Mouse (Mus musculus) WW6 (cell line): ENCODE data around the gene Nptx2.

Experiments
- DNase-seq: peaks from one replicate; pipeline ENCODE4 v3.0.0-alpha.2; 2013; ENCODE audit warnings: low read depth, low spot score

Nptx2 gene

GRCm38 (mm10) chr5:144585100-144585499 is 39.4 kb downstream of the Nptx2 start:
- no peak for DNase-seq

- no peak for DNase-seq
Measured at GRCm38 (mm10) chr5:144591248-144591880, 45.7 kb downstream of the Nptx2 start.

- no peak for DNase-seq
Measured at GRCm38 (mm10) chr5:144594796-144595195, 49.1 kb downstream of the Nptx2 start.
